Mouse (Mus musculus) WW6 (cell line): ENCODE results near the gene Smim4.
A peak's percentile ranks its signal among the peaks of the same experiment; 100 is the strongest.

Experiments
- DNase-seq: peaks from one replicate; pipeline ENCODE4 v3.0.0-alpha.2; 2013; ENCODE audit warnings: low read depth, low spot score

Gene Smim4

GRCm38 (mm10) chr14:31138897-31139429 lies 10.2 kb upstream of the Smim4 start:
- DNase-seq, result no peak

GRCm38 (mm10) chr14:31138219-31138896 lies 9.6 kb upstream of the Smim4 start:
- peak; percentile 28 for DNase-seq

- no peak for DNase-seq
These were observed 9.0 kb upstream of the Smim4 start for GRCm38 (mm10) chr14:31137791-31138190.

DNA sequence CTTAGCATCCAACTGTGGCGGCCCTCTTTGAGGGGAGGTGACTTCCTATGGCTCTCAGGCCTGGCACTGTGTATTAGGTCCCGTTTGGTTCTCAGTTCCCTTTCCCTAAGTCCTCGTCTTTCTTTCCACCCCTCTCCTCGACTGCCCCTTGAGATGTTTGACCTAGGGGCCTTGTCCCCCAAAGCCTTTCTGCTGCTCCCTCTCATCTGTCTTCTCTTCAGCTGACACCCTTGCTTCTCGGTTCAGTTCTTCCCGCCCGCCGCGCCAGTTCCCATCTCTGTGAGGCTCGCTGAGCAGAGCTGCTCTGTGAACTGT lies 8.5 kb upstream of the Smim4 start:
- no peak for DNase-seq

DNA sequence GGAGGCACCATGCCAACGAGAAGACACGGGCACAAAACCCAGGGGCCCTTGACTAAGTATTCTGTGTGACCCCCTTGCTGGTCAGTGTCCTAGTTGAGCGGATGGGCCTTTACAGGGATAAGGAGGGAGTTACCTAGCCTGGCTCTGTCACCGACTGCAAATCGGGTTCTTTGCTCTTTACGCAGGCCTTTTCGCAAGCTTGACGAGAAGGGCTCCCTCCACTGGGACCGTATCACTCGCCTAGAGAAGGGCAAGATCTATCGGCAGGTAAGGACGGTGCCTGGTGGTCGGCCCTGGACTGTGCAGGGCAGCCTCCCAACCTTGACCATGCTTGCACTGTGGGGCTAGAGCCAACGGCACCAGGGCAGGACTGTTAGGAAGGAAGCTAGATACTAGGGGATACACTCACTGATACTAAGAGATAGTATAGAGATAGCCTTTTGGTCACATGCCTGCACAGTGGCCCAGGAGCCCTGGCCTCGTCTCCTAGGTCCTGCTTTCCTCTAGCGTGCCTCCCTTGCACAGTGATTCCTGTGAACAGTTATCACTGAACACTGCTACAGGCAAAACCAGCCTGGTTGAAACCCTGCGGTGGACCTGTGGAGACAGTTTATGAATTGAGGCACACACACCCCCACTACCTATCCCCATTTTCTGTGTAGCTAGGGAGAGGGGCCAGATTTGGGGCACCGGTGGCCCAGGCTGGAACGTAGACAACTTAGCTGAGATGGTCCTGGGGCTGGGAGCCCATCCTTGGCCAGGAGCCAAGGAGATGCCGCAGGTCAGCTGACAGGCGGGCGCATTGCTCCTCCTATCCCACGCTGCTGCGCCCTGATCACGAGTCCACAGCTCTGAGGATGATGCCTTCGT lies 7.9 kb upstream of the Smim4 start:
- no peak for DNase-seq

DNA sequence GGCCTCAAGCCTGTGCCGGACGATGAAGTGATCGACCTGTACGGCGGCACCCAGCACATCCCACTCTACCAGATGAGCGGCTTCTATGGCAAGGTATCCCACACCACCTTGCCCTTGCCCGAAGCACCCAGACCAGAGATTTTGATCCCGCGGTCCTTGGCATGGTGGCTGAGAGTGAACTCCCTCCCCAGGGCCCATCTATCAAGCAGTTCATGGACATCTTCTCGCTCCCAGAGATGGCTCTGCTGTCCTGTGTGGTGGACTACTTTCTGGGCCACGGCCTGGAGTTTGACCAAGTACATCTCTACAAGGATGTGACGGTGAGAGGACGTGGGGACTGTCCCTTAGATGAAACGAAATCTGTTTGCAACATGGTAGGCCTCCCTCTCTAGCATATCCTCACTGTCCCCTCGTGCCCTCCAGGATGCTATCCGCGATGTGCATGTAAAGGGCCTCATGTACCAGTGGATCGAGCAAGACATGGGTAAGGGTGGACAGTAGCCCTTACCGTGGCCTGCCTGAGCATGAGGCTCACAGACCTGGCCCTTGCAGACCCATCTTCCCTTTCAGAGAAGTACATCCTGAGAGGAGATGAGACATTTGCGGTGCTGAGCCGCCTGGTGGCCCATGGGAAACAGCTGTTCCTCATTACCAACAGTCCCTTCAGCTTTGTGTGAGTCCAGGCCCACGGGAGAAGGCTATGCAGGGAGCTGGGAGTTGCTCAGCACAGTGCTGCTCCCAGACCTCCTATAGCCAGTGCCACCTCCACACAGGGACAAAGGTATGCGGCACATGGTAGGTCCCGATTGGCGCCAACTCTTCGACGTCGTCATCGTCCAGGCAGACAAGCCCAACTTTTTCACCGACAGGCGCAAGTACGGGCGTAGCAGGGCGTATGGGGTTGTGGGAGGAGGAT lies 7.0 kb upstream of the Smim4 start:
- DNase-seq, result no peak

- DNase-seq, result no peak
These were observed 5.6 kb upstream of the Smim4 start for GRCm38 (mm10) chr14:31134015-31135000.

GRCm38 (mm10) chr14:31133023-31133665 lies 4.4 kb upstream of the Smim4 start:
- DNase-seq, result no peak

DNA sequence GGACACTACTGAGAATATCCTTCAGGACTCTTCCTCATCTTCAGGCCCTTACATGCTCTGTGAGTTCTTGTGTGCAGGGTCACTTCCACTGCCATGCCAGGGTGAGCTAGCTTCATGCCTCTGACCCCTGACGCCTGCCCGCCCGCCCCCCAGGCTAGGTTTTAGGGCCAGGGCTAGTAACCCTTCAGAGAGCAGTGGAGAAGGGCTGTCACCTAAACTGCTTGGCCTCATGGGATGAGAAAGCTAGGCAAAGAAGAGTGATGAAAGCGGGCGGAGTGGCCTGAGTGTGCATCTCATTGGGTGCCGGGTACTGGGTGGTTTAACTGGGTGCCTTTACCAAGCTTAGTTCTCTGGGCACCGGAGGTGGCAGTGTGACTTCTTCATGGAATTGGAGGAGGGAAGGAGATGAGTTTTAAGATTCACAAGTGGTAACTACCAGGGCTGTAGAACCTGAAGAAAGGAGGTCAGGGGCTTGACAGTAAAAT lies 3.8 kb upstream of the Smim4 start:
- no peak for DNase-seq

DNA sequence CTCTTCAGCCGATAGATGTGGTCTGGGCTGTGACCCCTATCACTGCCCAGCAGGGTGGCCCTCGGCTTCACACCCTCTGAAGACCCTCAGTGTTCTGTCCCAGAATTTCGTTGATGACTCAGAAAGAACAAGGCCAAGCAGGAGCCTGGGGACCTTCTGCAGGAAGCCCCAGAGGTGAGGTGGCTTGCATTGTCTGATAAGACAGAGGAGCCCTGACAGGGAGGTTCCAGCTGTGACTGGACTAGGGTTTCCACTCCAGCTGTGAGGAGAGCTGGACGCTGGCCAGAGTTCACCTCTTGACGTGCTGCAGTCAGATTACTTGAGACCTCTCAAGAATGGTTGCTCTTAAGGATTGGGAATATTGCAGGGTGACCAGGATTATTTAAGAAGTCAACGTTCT lies 3.3 kb upstream of the Smim4 start:
- no peak for DNase-seq

DNA sequence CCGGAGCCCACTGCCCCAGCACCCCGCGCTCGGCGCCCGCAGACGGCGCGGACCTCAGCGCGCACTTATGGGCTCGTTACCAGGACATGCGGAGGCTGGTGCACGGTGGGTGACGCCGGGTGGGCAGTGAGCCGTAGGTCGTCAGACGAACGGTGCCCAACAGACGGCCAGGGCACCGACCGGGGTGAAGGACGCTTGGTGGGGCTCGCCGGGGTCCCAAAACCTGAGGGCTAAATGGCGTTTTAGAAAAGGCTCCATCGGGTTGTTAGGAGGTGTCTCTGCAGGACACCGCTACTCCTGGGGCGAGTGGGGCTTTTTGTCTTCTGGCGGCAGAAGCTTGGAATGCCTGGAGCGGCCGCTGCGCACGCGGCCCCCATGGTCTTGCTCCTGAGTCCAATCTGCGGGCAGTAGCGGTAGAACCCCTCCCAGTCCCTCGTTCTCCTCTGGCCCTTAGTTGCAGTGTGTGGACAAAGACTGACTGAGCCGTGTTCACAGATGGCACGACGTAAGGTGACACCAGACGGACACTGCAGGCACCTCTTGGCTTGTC lies 2.6 kb upstream of the Smim4 start:
- DNase-seq, result no peak

- peak; percentile 65 for DNase-seq
These were observed 1.8 kb upstream of the Smim4 start, which contains the start of gene Nt5dc2 for GRCm38 (mm10) chr14:31130236-31131220. Gene Nt5dc2, plus strand, starts transcription at chr14:31131053.

DNA sequence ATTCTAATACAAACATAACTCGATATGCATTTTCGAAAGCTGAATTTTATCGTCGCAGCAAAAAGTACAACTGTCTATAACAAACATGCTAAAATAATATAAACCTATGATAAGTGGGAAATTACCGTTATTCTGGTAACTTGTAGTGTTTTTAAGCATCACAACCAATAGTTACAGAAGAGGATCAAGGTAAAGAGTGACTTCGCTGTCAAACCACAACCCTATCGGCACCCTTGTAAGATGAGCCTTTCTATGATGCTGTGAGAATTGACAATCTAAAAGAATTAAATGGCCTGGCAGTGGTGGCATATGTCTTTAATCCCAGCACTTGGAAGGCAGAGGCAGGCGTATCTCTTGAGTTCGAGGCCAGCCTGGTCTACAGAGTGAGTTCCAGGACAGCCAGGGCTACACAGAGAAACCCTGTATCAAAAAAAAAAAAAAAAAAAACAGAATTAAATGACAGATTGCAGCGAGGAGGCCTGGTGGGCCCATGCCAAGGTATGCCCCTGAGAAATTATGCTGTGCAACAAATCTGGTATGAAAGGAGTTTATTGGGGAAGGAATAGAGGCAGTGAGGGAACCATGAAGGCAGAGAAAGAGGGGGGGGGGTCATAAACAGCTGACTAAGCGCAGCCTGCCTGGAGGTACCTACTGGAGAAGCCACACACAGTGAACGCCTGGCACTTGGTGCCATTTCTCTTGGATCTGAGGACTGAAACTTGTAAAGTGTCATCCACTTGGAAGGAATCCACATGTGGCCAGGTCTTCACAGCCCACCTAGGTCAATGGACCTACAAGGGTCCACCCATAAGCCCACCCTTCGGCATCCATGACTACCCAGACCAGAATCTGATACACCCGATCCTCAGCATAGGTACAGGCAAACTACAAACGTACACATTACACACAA lies 825 bp upstream of the Smim4 start:
- DNase-seq, result no peak

DNA sequence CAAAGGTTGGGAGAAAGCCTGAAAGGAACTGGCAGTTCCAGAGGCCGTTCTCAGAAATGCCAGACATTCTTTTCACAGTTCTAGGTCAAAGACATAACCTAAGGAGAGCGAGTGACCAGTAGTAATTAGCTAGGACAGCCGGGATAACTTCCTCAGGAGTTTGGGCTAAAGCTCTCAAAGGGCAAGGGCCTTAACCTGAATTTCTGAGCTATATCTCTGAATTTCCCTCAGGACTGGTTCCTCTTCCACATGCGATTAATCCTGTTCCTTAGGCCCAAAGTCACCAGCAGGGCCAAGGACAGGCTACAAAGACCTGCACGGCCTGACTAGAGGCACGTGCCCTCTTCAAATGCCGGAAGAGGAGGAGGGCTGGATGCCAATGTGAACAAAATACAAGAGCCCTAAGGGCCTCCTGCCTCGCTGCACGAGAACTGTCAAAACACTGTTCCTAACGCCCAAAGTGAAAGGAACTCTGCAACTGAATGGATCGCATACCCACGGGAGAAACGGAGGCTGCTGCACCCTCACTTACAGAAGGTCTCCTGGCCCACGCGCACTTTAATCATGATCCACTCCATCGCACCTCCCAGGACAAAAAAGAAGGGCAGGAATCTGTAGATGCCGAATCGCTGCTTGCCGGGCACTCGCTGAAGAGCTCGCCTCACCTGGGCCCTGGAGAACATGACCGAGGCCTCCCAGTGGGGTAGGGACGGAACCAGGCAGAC lies 493 bp downstream of the Smim4 start:
- DNase-seq, result no peak

- no peak for DNase-seq
These were observed 1.9 kb downstream of the Smim4 start for GRCm38 (mm10) chr14:31126826-31127225.
